Mouse (Mus musculus): ENCODE results near the gene Pigp. TPM values are rescaled to one million over a fixed set of nuclear protein-coding genes. Genes with fewer than 3 reads are reported as not detected.

Pigp gene
- polyA plus RNA-seq, 1 experiment from 2014 or later, result 131 TPM

- no peaks in the 10 kb centered on the region for H3K9me3 ChIP-seq (replicated peaks; ENCODE audit: control insufficient read depth, low read length)
- H3K9ac ChIP-seq (ENCODE audit: low read length), result peak overlapping the region; percentile 31; the same call in 1 of the 2 replicates
- 0 out of 2 replicates have a peak, but pooled peaks cover 8% of the 10 kb centered on the region for H3K4me1 ChIP-seq (ENCODE audit: control insufficient read depth, insufficient read depth, low read length)
- no peak overlapping the region for H3K4me3 ChIP-seq (replicated peaks; ENCODE audit: low read length)
- H3K27me3 ChIP-seq (ENCODE audit: control insufficient read depth, insufficient read depth, low read length), result no peaks in the 10 kb centered on the region
- WGBS, result 85% methylated on average over 5 of the region's 5 CpGs
- no peaks in the 10 kb centered on the region for H3K36me3 ChIP-seq (ENCODE audit: control insufficient read depth, insufficient read depth, low read length)
- ATAC-seq (ENCODE audit: insufficient read depth, low FRiP score), result no peak
- H3K27ac ChIP-seq (ENCODE audit: low read length), result no peak overlapping the region
- no peak overlapping the region for H3K4me2 ChIP-seq (ENCODE audit: low read depth, low read length)
Measured at GRCm38 (mm10) chr16:94314626-94315025, 57.0 kb downstream of the Pigp start.

- WGBS, result 1% methylated on average over 64 of the region's 64 CpGs
- H3K27ac ChIP-seq (ENCODE audit: low read length), result peak within 1 kb of the TSS; percentile 99
- H3K9ac ChIP-seq (ENCODE audit: low read length), result peak within 1 kb of the TSS; percentile 83
- H3K4me2 ChIP-seq (ENCODE audit: low read depth, low read length), result peak within 1 kb of the TSS; percentile 79
- no peaks in the 10 kb centered on the region for H3K27me3 ChIP-seq (ENCODE audit: control insufficient read depth, insufficient read depth, low read length)
- H3K9me3 ChIP-seq (replicated peaks; ENCODE audit: control insufficient read depth, low read length), result no peaks in the 10 kb centered on the region
- ATAC-seq (ENCODE audit: insufficient read depth, low FRiP score), result peak; percentile 92
- H3K4me3 ChIP-seq (replicated peaks; ENCODE audit: low read length), result peak within 1 kb of the TSS; percentile 56
- H3K36me3 ChIP-seq (ENCODE audit: control insufficient read depth, insufficient read depth, low read length), result no peaks in the 10 kb centered on the region
- 0 out of 2 replicates have a peak, but pooled peaks cover 8% of the 10 kb centered on the region for H3K4me1 ChIP-seq (ENCODE audit: control insufficient read depth, insufficient read depth, low read length)
Measured at GRCm38 (mm10) chr16:94313229-94314030, 58.2 kb downstream of the Pigp start, which contains the start of gene Hlcs. Gene Hlcs (minus strand): TSS chr16:94313571.

GRCm38 (mm10) chr16:94312663-94313228 lies 58.9 kb downstream of the Pigp start:
- ATAC-seq (ENCODE audit: insufficient read depth, low FRiP score), result peak; percentile 89
- no peaks in the 10 kb centered on the region for H3K36me3 ChIP-seq (ENCODE audit: control insufficient read depth, insufficient read depth, low read length)
- under 1% methylated on average over 20 of the region's 20 CpGs for WGBS
- peak overlapping the region; percentile 56 for H3K4me3 ChIP-seq (replicated peaks; ENCODE audit: low read length)
- peak overlapping the region; percentile 83 for H3K9ac ChIP-seq (ENCODE audit: low read length)
- 0 out of 2 replicates have a peak, but pooled peaks cover 8% of the 10 kb centered on the region for H3K4me1 ChIP-seq (ENCODE audit: control insufficient read depth, insufficient read depth, low read length)
- peak overlapping the region; percentile 99 for H3K27ac ChIP-seq (ENCODE audit: low read length)
- no peaks in the 10 kb centered on the region for H3K9me3 ChIP-seq (replicated peaks; ENCODE audit: control insufficient read depth, low read length)
- peak overlapping the region; percentile 79 for H3K4me2 ChIP-seq (ENCODE audit: low read depth, low read length)
- H3K27me3 ChIP-seq (ENCODE audit: control insufficient read depth, insufficient read depth, low read length), result no peaks in the 10 kb centered on the region

GRCm38 (mm10) chr16:94311931-94312330 lies 59.7 kb downstream of the Pigp start:
- H3K36me3 ChIP-seq (ENCODE audit: control insufficient read depth, insufficient read depth, low read length), result no peaks in the 10 kb centered on the region
- no peak for ATAC-seq (ENCODE audit: insufficient read depth, low FRiP score)
- H3K27me3 ChIP-seq (ENCODE audit: control insufficient read depth, insufficient read depth, low read length), result no peaks in the 10 kb centered on the region
- WGBS, result 68% methylated on average over 4 of the region's 4 CpGs
- H3K27ac ChIP-seq (ENCODE audit: low read length), result no peak overlapping the region
- no peaks in the 10 kb centered on the region for H3K9me3 ChIP-seq (replicated peaks; ENCODE audit: control insufficient read depth, low read length)
- peak overlapping the region; percentile 79 for H3K4me2 ChIP-seq (ENCODE audit: low read depth, low read length)
- peak overlapping the region; percentile 51; the same call in 1 of the 2 replicates for H3K9ac ChIP-seq (ENCODE audit: low read length)
- H3K4me3 ChIP-seq (replicated peaks; ENCODE audit: low read length), result 0 out of 2 replicates have a peak overlapping the region, but pooled peaks have one; percentile 56
- 0 out of 2 replicates have a peak, but pooled peaks cover 8% of the 10 kb centered on the region for H3K4me1 ChIP-seq (ENCODE audit: control insufficient read depth, insufficient read depth, low read length)

DNA sequence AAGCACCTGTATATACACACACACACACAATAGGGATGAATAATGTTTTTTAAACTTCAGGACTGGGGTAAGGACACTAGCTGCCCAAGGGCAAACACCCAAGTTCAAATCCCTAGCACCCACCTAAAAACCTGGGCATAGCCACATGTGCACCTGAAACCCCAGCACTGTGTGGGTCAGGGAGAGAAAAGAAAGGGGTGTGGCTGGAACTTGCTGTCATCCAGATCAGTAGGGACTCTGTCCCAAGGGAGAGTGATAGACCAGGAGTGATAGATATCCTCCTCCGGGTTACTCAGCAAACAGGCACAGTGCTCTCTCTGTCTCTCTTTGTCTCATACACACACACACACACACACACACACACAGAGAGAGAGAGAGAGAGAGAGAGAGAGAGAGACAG lies 60.2 kb downstream of the Pigp start:
- Histone ChIP-seq H3K9ac (ENCODE audit: low read length) (peak overlapping the region; percentile 51; the same call in 1 of the 2 replicates), H3K27me3 (ENCODE audit: control insufficient read depth, insufficient read depth, low read length) (no peaks in the 10 kb centered on the region), H3K4me2 (ENCODE audit: low read depth, low read length) (peak overlapping the region; percentile 37; the same call in 1 of the 2 replicates), H3K27ac (ENCODE audit: low read length) (no peak overlapping the region), H3K4me1 (ENCODE audit: control insufficient read depth, insufficient read depth, low read length) (0 out of 2 replicates have a peak, but pooled peaks cover 8% of the 10 kb centered on the region), H3K4me3 (replicated peaks; ENCODE audit: low read length) (no peak overlapping the region), H3K9me3 (replicated peaks; ENCODE audit: control insufficient read depth, low read length) (no peaks in the 10 kb centered on the region), H3K36me3 (ENCODE audit: control insufficient read depth, insufficient read depth, low read length) (no peaks in the 10 kb centered on the region)
- 52% methylated on average over 1 of the region's 1 CpGs for WGBS
- no peak for ATAC-seq (ENCODE audit: insufficient read depth, low FRiP score)

GRCm38 (mm10) chr16:94309025-94309424 lies 62.6 kb downstream of the Pigp start:
- no peak for ATAC-seq (ENCODE audit: insufficient read depth, low FRiP score)

More at GRCm38 (mm10) chr16:94309025-94309424, 62.6 kb downstream of the Pigp start:
- Histone ChIP-seq H3K4me3 (replicated peaks; ENCODE audit: low read length) (no peak overlapping the region), H3K27ac (ENCODE audit: low read length) (no peak overlapping the region), H3K9ac (ENCODE audit: low read length) (no peak overlapping the region), H3K27me3 (ENCODE audit: control insufficient read depth, insufficient read depth, low read length) (no peaks in the 10 kb centered on the region), H3K4me2 (ENCODE audit: low read depth, low read length) (no peak overlapping the region), H3K9me3 (replicated peaks; ENCODE audit: control insufficient read depth, low read length) (no peaks in the 10 kb centered on the region), H3K36me3 (ENCODE audit: control insufficient read depth, insufficient read depth, low read length) (no peaks in the 10 kb centered on the region; the same call in 1 of the 2 replicates), H3K4me1 (ENCODE audit: control insufficient read depth, insufficient read depth, low read length) (0 out of 2 replicates have a peak, but pooled peaks cover 8% of the 10 kb centered on the region)
- 82% methylated on average over 4 of the region's 4 CpGs for WGBS

Other genes with a start within 250 kb of the Pigp start
- gene Hlcs, start 58.3 kb downstream of the Pigp start, polyA plus RNA-seq (2015; fragmentation: Nextera tagmentation; extraction: Ambion mirVana), result 10.2 and 10.3 TPM in 2 replicates
- gene Ripply3, start 43.4 kb downstream of the Pigp start, polyA plus RNA-seq (2015; fragmentation: Nextera tagmentation; extraction: Ambion mirVana), result 7.0 and 8.3 TPM in 2 replicates
- gene Ttc3, start 1.2 kb downstream of the Pigp start, polyA plus RNA-seq (2015; fragmentation: Nextera tagmentation; extraction: Ambion mirVana), result 156 and 161 TPM in 2 replicates
- gene Vps26c, start 155.0 kb upstream of the Pigp start, polyA plus RNA-seq (2015; fragmentation: Nextera tagmentation; extraction: Ambion mirVana), result 52.7 and 53.3 TPM in 2 replicates
- 7.4 TPM in 2 replicates for gene Dyrk1a, start 198.2 kb upstream of the Pigp start, polyA plus RNA-seq (2015; fragmentation: Nextera tagmentation; extraction: Ambion mirVana)

Data from stomach, embryonic 16.5 days (tissue).